Mouse (Mus musculus) liver, embryonic 14.5 days (tissue): ENCODE measurements around the gene Olfr470. TPM values are rescaled to one million over a fixed set of nuclear protein-coding genes. Genes with fewer than 3 reads are reported as not detected.

Experiments
- ATAC-seq: fragments of 200-750 bp; cut with Nextera tagmentation; 2 replicates; pipeline ENCODE4 v1.8.0; 2017; ENCODE audit warnings: moderate number of reproducible peaks, mild to moderate bottlenecking, moderate library complexity; ENCODE audit not compliant: insufficient read depth
- DNase-seq, 3 experiments: peaks; one replicate each; pipeline ENCODE4 v3.0.0-alpha.2; 2012 to 2013; ENCODE audit warnings: low read depth in 3 of 3, low spot score in 3 of 3
- H3K27ac ChIP-seq: fragments of 300-500 bp; sonication (generic); 2 replicates; pipeline ENCODE4 v1.5.1; 2014; ENCODE audit warnings: moderate library complexity, mild to moderate bottlenecking, control low read depth, inconsistent platforms
- H3K27me3 ChIP-seq: fragments of 300-500 bp; sonication (generic); 2 replicates; pipeline ENCODE4 v1.6.1; 2014; ENCODE audit warnings: mild to moderate bottlenecking, low read length, moderate library complexity; ENCODE audit not compliant: control insufficient read depth, insufficient read depth
- H3K36me3 ChIP-seq: fragments of 300-500 bp; sonication (generic); replicated peaks from 2 replicates; pipeline ENCODE4 v1.6.1; 2014; ENCODE audit warnings: low read depth; ENCODE audit not compliant: control insufficient read depth, insufficient read depth
- H3K4me1 ChIP-seq, 2 experiments: fragments of 200-500 bp in 1 of 2; fragments of 300-500 bp in 1 of 2; sonication (generic) in 1 of 2; replicated peaks; 2 replicates each; pipeline ENCODE4 v1.6.1; 2012 to 2014; ENCODE audit warnings: antibody characterized with exemption in 1 of 2, inconsistent platforms in 1 of 2, low read length in 1 of 2; ENCODE audit not compliant: control insufficient read depth in 2 of 2, insufficient read depth in 2 of 2
- H3K4me2 ChIP-seq: fragments of 300-500 bp; sonication (generic); 2 replicates; pipeline ENCODE4 v1.6.1; 2014; ENCODE audit warnings: low read depth, mild to moderate bottlenecking, control low read depth, moderate library complexity
- H3K4me3 ChIP-seq, 2 experiments: fragments of 200-500 bp in 1 of 2; fragments of 300-500 bp in 1 of 2; sonication (generic) in 1 of 2; 2 replicates each; pipeline ENCODE4 v1.5.1; 2012 to 2014; ENCODE audit warnings: low read depth in 2 of 2, low read length in 2 of 2, mild to moderate bottlenecking in 2 of 2, control low read depth in 1 of 2, inconsistent platforms in 1 of 2, moderate library complexity in 1 of 2; ENCODE audit not compliant: insufficient read depth in 1 of 2
- H3K9ac ChIP-seq: fragments of 300-500 bp; sonication (generic); replicated peaks from 2 replicates; pipeline ENCODE4 v1.6.1; 2014; ENCODE audit warnings: mild to moderate bottlenecking, control low read depth, moderate library complexity
- H3K9me3 ChIP-seq: fragments of 300-500 bp; sonication (generic); 2 replicates; pipeline ENCODE4 v1.6.1; 2016; ENCODE audit warnings: low read length, mixed read lengths; ENCODE audit not compliant: control insufficient read depth
- CTCF ChIP-seq: IDR thresholded peaks from 2 replicates; pipeline ENCODE4 v1.5.1; 2016; ENCODE audit warnings: antibody characterized with exemption, low read depth, control low read depth
- EP300 ChIP-seq: IDR thresholded peaks from 2 replicates; pipeline ENCODE4 v1.6.1; 2016; ENCODE audit warnings: antibody characterized with exemption, low read depth
- WGBS: fragments of 180-500 bp; shearing (Covaris S2); extraction: QIAGEN DNeasy Blood & Tissue Kit; methylation state at CpG from one replicate; pipeline ENCODE4 v1.1.7; 2014; ENCODE audit not compliant: insufficient replicate concordance; 5-methylcytosine and 5-hydroxymethylcytosine counted together
- polyA plus RNA-seq, 2 experiments: library from polyadenylated mRNA; depleted of rRNA in 1 of 2; stranded (reverse) in 1 of 2; unstranded in 1 of 2; fragments of >200 nt; fragmentation: Nextera tagmentation in 1 of 2; extraction: Ambion mirVana in 1 of 2; gene quantifications; 2 replicates each; pipeline versions ENCODE4 v1.2.1 to v1.2.3; 2012 to 2014

The Olfr470 gene
- polyA plus RNA-seq, 2 experiments = not detected

DNA sequence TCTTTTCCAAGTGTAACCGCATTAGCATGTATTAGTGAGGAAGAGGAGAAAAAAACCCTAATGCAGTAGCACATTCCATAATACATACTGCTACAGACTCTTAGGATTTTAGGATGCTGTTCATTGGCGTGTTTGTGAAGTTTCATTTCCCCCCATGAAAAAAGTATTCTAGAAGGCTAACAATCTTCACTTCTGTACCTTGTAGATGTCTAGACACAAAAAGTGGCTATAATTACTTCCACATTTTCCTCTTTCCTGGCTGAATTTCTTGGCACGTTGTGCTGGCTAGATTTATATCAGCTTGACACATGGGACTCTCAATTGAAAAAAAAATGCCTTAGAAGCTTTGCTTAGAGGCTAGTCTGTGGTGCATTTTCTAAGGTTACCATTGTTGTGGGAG lies 45.2 kb downstream of the Olfr470 start:
- no peak for ATAC-seq
- no peak overlapping the region for H3K4me2 ChIP-seq
- no peak for TF ChIP-seq EP300
- TF ChIP-seq CTCF = no peak
- H3K27me3 ChIP-seq = no peaks in the 10 kb centered on the region
- no peak overlapping the region for H3K27ac ChIP-seq
- no peak overlapping the region for H3K4me3 ChIP-seq
- no peaks in the 10 kb centered on the region for H3K9me3 ChIP-seq
- 46% methylated on average over 3 of the region's 3 CpGs for WGBS
- H3K9ac ChIP-seq = no peak overlapping the region
- no peaks in the 10 kb centered on the region for H3K36me3 ChIP-seq
- H3K4me1 ChIP-seq = no peaks in the 10 kb centered on the region
- no peak for DNase-seq

DNA sequence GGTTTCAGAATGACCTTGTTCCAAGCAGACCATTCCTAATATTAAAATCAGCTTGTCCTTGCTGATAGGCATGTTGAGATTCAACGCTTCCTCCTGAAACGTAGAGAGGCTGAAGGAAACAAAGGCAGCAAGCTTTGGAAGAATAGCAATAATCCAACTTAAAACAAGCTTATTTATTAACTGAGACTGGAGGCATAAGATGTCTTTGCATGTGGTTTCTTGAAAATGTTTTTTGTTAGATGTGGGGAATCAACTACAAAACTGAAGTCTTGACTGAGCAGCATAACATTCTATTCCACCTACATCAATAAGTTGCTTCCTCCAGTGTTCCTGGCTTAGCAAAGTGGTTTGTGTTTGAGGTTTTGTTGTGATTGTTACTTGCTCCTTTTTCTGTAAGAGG lies 46.2 kb downstream of the Olfr470 start, which contains the start of gene Ovch2:
TSS of gene Ovch2 (minus strand) at position 101 of the 400 bp plus-strand sequence.
- no peak within 1 kb of the TSS for H3K9ac ChIP-seq
- no peaks in the 10 kb centered on the region for H3K27me3 ChIP-seq
- H3K4me1 ChIP-seq = no peaks in the 10 kb centered on the region
- no peak within 1 kb of the TSS for H3K27ac ChIP-seq
- no peak for DNase-seq
- H3K4me3 ChIP-seq = no peak within 1 kb of the TSS
- no peak for TF ChIP-seq EP300
- TF ChIP-seq CTCF = no peak
- H3K9me3 ChIP-seq = no peaks in the 10 kb centered on the region
- WGBS = 66% methylated on average over 2 of the region's 2 CpGs
- H3K4me2 ChIP-seq = no peak within 1 kb of the TSS
- ATAC-seq = no peak
- no peaks in the 10 kb centered on the region for H3K36me3 ChIP-seq

- TF ChIP-seq EP300 (no peak), CTCF (no peak)
- WGBS = 53% methylated on average over 2 of the region's 2 CpGs
- H3K4me3 ChIP-seq = no peak overlapping the region
Measured at GRCm38 (mm10) chr7:107796500-107796899, 50.8 kb downstream of the Olfr470 start.

More at GRCm38 (mm10) chr7:107796500-107796899, 50.8 kb downstream of the Olfr470 start:
- DNase-seq (no peak), ATAC-seq (no peak)
- Histone ChIP-seq H3K36me3 (no peaks in the 10 kb centered on the region), H3K27me3 (no peaks in the 10 kb centered on the region), H3K27ac (no peak overlapping the region), H3K9me3 (no peaks in the 10 kb centered on the region), H3K4me2 (no peak overlapping the region), H3K4me1 (no peaks in the 10 kb centered on the region), H3K9ac (no peak overlapping the region)

Other genes with a start within 250 kb of the Olfr470 start
- gene 5330417H12Rik, start 222.3 kb downstream of the Olfr470 start, polyA plus RNA-seq (2012; rRNA removed) = not detected in 2 replicates
- not detected in 2 replicates for gene 5330417H12Rik, start 222.3 kb downstream of the Olfr470 start, polyA plus RNA-seq (2014; fragmentation: Nextera tagmentation; extraction: Ambion mirVana)
- gene Cyb5r2, start 89.5 kb downstream of the Olfr470 start, polyA plus RNA-seq (2012; rRNA removed) = 0.02 and 0.09 TPM in 2 replicates
- gene Cyb5r2, start 89.5 kb downstream of the Olfr470 start, polyA plus RNA-seq (2014; fragmentation: Nextera tagmentation; extraction: Ambion mirVana) = 0.04 TPM in 1 of 2 replicates, not detected in the other
- gene Ovch2, start 46.3 kb downstream of the Olfr470 start, polyA plus RNA-seq (2012; rRNA removed) = not detected in 2 replicates
- gene Ovch2, start 46.3 kb downstream of the Olfr470 start, polyA plus RNA-seq (2014; fragmentation: Nextera tagmentation; extraction: Ambion mirVana) = not detected in 2 replicates
- gene Olfr467, start 35.2 kb downstream of the Olfr470 start, polyA plus RNA-seq (2012; rRNA removed) = not detected in 2 replicates
- gene Olfr467, start 35.2 kb downstream of the Olfr470 start, polyA plus RNA-seq (2014; fragmentation: Nextera tagmentation; extraction: Ambion mirVana) = not detected in 2 replicates
- not detected in 2 replicates for gene Olfr469, start 21.9 kb downstream of the Olfr470 start, polyA plus RNA-seq (2012; rRNA removed)
- gene Olfr469, start 21.9 kb downstream of the Olfr470 start, polyA plus RNA-seq (2014; fragmentation: Nextera tagmentation; extraction: Ambion mirVana) = not detected in 2 replicates
- not detected in 2 replicates for gene Olfr472, start 50.4 kb upstream of the Olfr470 start, polyA plus RNA-seq (2012; rRNA removed)
- not detected in 2 replicates for gene Olfr472, start 50.4 kb upstream of the Olfr470 start, polyA plus RNA-seq (2014; fragmentation: Nextera tagmentation; extraction: Ambion mirVana)
- not detected in 2 replicates for gene Olfr473, start 83.0 kb upstream of the Olfr470 start, polyA plus RNA-seq (2012; rRNA removed)
- gene Olfr473, start 83.0 kb upstream of the Olfr470 start, polyA plus RNA-seq (2014; fragmentation: Nextera tagmentation; extraction: Ambion mirVana) = not detected in 2 replicates
- gene Olfr474, start 107.2 kb upstream of the Olfr470 start, polyA plus RNA-seq (2012; rRNA removed) = not detected in 2 replicates
- not detected in 2 replicates for gene Olfr474, start 107.2 kb upstream of the Olfr470 start, polyA plus RNA-seq (2014; fragmentation: Nextera tagmentation; extraction: Ambion mirVana)
- gene Olfr476, start 117.3 kb upstream of the Olfr470 start, polyA plus RNA-seq (2012; rRNA removed) = not detected in 2 replicates
- not detected in 2 replicates for gene Olfr476, start 117.3 kb upstream of the Olfr470 start, polyA plus RNA-seq (2014; fragmentation: Nextera tagmentation; extraction: Ambion mirVana)
- not detected in 2 replicates for gene Olfr477, start 139.2 kb upstream of the Olfr470 start, polyA plus RNA-seq (2012; rRNA removed)
- gene Olfr477, start 139.2 kb upstream of the Olfr470 start, polyA plus RNA-seq (2014; fragmentation: Nextera tagmentation; extraction: Ambion mirVana) = not detected in 2 replicates
- gene Olfr478, start 186.5 kb upstream of the Olfr470 start, polyA plus RNA-seq (2012; rRNA removed) = not detected in 2 replicates
- gene Olfr478, start 186.5 kb upstream of the Olfr470 start, polyA plus RNA-seq (2014; fragmentation: Nextera tagmentation; extraction: Ambion mirVana) = not detected in 2 replicates
- gene Olfr479, start 203.2 kb upstream of the Olfr470 start, polyA plus RNA-seq (2012; rRNA removed) = not detected in 2 replicates
- gene Olfr479, start 203.2 kb upstream of the Olfr470 start, polyA plus RNA-seq (2014; fragmentation: Nextera tagmentation; extraction: Ambion mirVana) = not detected in 2 replicates
- gene Olfr480, start 219.9 kb upstream of the Olfr470 start, polyA plus RNA-seq (2012; rRNA removed) = not detected in 2 replicates
- not detected in 2 replicates for gene Olfr480, start 219.9 kb upstream of the Olfr470 start, polyA plus RNA-seq (2014; fragmentation: Nextera tagmentation; extraction: Ambion mirVana)
- gene Olfr481, start 232.4 kb upstream of the Olfr470 start, polyA plus RNA-seq (2012; rRNA removed) = not detected in 2 replicates
- gene Olfr481, start 232.4 kb upstream of the Olfr470 start, polyA plus RNA-seq (2014; fragmentation: Nextera tagmentation; extraction: Ambion mirVana) = not detected in 2 replicates